Mouse (Mus musculus) intestine, embryonic 16.5 days (tissue): ENCODE data around the gene Slc22a17. TPM values are rescaled to one million over a fixed set of nuclear protein-coding genes. Genes with fewer than 3 reads are reported as not detected.

ENCODE experiments used
- ATAC-seq: fragments of 200-750 bp; cut with Nextera tagmentation; 2 replicates; pipeline ENCODE4 v1.8.0; 2017; ENCODE audit warnings: moderate TSS enrichment, moderate library complexity
- H3K27ac ChIP-seq: fragments of 300-500 bp; sonication (generic); 2 replicates; pipeline ENCODE4 v1.5.1; 2014; ENCODE audit warnings: mild to moderate bottlenecking, low read length
- H3K27me3 ChIP-seq: fragments of 300-500 bp; sonication (generic); replicated peaks from 2 replicates; pipeline ENCODE4 v1.6.1; 2014; ENCODE audit warnings: low read length, control low read depth, mixed read lengths; ENCODE audit not compliant: control insufficient read depth, insufficient read depth
- H3K36me3 ChIP-seq: fragments of 300-500 bp; sonication (generic); 2 replicates; pipeline ENCODE4 v1.6.1; 2014; ENCODE audit warnings: low read length, control low read depth; ENCODE audit not compliant: control insufficient read depth, insufficient read depth
- H3K4me1 ChIP-seq: fragments of 300-500 bp; sonication (generic); 2 replicates; pipeline ENCODE4 v1.6.1; 2014; ENCODE audit warnings: low read length, control low read depth, mixed read lengths; ENCODE audit not compliant: control insufficient read depth, insufficient read depth
- H3K4me2 ChIP-seq: fragments of 300-500 bp; sonication (generic); 2 replicates; pipeline ENCODE4 v1.6.1; 2014; ENCODE audit warnings: low read depth, low read length, control low read depth
- H3K4me3 ChIP-seq: fragments of 300-500 bp; sonication (generic); 2 replicates; pipeline ENCODE4 v1.5.1; 2014; ENCODE audit warnings: mild to moderate bottlenecking, low read length
- H3K9ac ChIP-seq: fragments of 300-500 bp; sonication (generic); 2 replicates; pipeline ENCODE4 v1.6.1; 2014; ENCODE audit warnings: low read depth, low read length
- H3K9me3 ChIP-seq: fragments of 300-500 bp; sonication (generic); 2 replicates; pipeline ENCODE4 v1.6.1; 2016; ENCODE audit warnings: low read length, control low read depth; ENCODE audit not compliant: control insufficient read depth
- WGBS: fragments of 180-500 bp; shearing (Covaris S2); extraction: QIAGEN DNeasy Blood & Tissue Kit; methylation state at CpG from one replicate; pipeline ENCODE4 v1.1.7; 2014; 5-methylcytosine and 5-hydroxymethylcytosine counted together
- polyA plus RNA-seq: library from polyadenylated mRNA; unstranded; fragments of >200 nt; fragmentation: Nextera tagmentation; extraction: Ambion mirVana; gene quantifications from 2 replicates; pipeline ENCODE4 v1.2.1, GENCODE M21; 2015

Gene Slc22a17
- polyA plus RNA-seq, 1 experiment from 2014 or later, result 21.2 TPM

DNA sequence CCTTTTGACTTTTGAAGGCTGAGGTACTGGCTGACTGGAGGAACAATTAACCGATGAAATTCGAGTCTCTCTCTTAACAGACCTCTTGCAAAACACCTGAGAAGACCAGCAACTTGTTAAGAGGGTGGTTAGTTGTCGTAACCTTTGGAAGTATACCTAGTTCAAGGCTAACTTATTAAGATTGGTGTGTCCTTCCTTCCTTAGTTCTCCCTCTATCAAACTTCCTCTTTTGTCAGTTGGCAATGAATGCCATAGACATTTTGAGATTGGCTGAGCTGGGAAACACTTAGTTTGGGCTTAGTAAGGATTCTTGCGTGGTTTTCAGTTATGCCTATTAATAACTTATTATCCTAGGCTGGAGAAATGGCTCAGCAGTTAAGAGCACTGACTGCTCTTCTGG lies 44.9 kb downstream of the Slc22a17 start:
- Histone ChIP-seq H3K27ac (no peak overlapping the region), H3K36me3 (no peaks in the 10 kb centered on the region), H3K9me3 (no peaks in the 10 kb centered on the region), H3K4me2 (no peak overlapping the region), H3K27me3 (no peaks in the 10 kb centered on the region), H3K9ac (no peak overlapping the region), H3K4me3 (no peak overlapping the region), H3K4me1 (peaks cover 5% of the 10 kb centered on the region; the same call in 1 of the 2 replicates)
- no peak for ATAC-seq
- 82% methylated on average over 4 of the region's 4 CpGs for WGBS

DNA sequence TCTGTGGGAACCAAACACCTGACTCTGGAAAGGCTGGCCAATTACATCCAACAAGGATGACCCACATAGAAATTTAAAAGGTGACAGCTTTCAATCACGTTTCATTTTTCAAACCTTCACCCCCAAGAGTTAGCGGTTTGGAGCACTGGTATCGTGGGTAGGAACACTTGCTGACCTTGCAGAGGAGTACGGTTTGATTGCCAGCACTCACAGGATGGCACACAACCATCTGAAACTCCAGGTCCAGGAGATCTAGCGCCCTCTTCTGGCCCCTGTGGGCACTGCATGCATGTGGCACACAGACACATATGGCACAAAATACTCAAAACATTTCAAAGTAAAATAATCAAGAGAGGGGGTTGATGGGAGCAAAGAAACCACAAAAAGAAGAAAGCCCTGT lies 46.0 kb downstream of the Slc22a17 start:
- Histone ChIP-seq H3K27me3 (no peaks in the 10 kb centered on the region), H3K4me3 (no peak overlapping the region), H3K9me3 (no peaks in the 10 kb centered on the region), H3K4me2 (no peak overlapping the region), H3K36me3 (no peaks in the 10 kb centered on the region), H3K4me1 (peaks cover 2% of the 10 kb centered on the region; the same call in 1 of the 2 replicates), H3K9ac (no peak overlapping the region), H3K27ac (no peak overlapping the region)
- no peak for ATAC-seq
- 55% methylated on average over 5 of the region's 5 CpGs for WGBS

DNA sequence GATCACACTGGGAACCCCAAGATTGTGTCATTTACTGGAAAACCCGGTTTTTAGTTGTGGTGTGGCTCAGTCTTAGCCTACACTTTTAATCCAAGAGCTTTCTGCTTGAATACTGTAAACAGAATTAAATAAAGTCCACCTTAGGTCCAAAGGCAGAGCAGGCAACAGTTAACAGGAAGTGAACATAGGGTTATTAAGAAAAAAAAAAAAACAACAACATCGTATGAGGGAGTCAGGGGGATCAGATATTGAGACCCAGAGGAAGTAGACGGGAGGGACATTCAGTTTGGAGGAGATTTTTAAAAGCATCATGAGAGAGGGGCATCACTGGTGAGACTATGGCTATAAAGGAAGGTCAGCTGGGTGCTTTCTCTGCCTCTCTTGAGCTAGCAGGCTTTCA lies 46.7 kb downstream of the Slc22a17 start:
- Histone ChIP-seq H3K9me3 (no peaks in the 10 kb centered on the region), H3K4me1 (peaks cover 2% of the 10 kb centered on the region; the same call in 1 of the 2 replicates), H3K27ac (no peak overlapping the region), H3K4me3 (no peak overlapping the region), H3K27me3 (no peaks in the 10 kb centered on the region), H3K36me3 (no peaks in the 10 kb centered on the region), H3K4me2 (no peak overlapping the region), H3K9ac (no peak overlapping the region)
- no peak for ATAC-seq
- WGBS, result 43% methylated on average over 3 of the region's 3 CpGs

DNA sequence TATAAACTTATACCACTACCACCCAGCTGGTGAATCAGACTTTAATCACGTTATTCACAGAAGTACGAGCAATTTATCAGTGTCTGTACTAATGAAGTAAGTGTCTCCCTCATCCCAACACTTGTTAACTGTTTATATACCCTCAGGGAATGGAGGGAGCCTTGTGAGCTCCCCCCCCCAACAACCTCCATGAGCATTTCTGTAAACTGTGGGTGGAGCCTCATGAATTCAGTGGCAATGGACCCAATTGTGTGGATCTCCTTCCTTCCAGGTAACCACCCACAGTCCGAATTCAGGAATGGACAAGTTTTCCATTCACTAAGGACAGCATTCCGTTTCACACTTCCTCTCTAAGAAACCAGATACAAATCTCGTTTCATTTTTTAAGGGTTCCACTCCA lies 47.3 kb downstream of the Slc22a17 start:
- H3K9ac ChIP-seq, result no peak overlapping the region
- H3K4me1 ChIP-seq, result peaks cover 2% of the 10 kb centered on the region; the same call in 1 of the 2 replicates
- 71% methylated on average over 5 of the region's 5 CpGs for WGBS
- H3K4me3 ChIP-seq, result no peak overlapping the region
- H3K36me3 ChIP-seq, result no peaks in the 10 kb centered on the region
- H3K4me2 ChIP-seq, result no peak overlapping the region
- no peak for ATAC-seq
- H3K27me3 ChIP-seq, result no peaks in the 10 kb centered on the region
- no peak overlapping the region for H3K27ac ChIP-seq
- H3K9me3 ChIP-seq, result no peaks in the 10 kb centered on the region

DNA sequence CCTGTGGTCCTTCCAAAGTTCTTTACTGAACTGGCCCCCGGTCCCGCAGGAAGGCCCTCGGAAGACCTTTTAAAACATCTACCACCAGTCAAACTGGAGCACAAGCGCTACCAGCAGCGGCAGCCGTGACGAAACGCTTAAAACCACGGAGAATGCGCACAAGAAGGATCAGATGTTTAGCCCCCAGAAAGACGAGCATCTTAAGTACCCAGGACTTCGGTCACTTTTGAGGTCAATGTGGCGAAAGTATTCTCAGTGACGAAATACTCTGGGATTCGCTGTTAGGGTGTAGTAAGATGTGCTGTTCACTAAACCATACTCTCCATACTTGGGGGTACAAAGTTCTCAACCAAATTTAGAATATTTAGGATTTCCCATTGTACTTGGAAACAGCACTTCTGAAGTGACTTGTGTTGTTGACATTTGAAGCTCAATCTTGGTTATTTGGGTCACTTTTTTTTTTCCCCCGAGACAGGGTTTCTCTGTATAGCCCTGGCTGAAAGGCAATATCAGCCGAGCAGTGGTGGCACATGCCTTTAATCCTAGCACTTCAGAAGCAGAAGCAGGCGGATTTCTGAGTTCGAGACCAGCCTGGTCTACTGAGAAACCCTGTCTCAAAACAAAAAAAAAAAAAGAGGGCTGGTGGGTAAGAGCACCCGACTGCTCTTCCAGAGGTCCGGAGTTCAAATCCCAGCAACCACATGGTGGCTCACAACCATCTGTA lies 48.5 kb downstream of the Slc22a17 start:
- peak overlapping the region; percentile 99 for H3K4me3 ChIP-seq
- H3K4me2 ChIP-seq, result peak overlapping the region; percentile 66
- no peaks in the 10 kb centered on the region for H3K27me3 ChIP-seq
- H3K4me1 ChIP-seq, result peaks cover 2% of the 10 kb centered on the region; the same call in 1 of the 2 replicates
- WGBS, result 17% methylated on average over 21 of the region's 21 CpGs
- no peaks in the 10 kb centered on the region for H3K36me3 ChIP-seq
- peak overlapping the region; percentile 96 for H3K9ac ChIP-seq
- peak overlapping the region; percentile 60 for H3K27ac ChIP-seq
- H3K9me3 ChIP-seq, result no peaks in the 10 kb centered on the region
- ATAC-seq, result peak; percentile 29

DNA sequence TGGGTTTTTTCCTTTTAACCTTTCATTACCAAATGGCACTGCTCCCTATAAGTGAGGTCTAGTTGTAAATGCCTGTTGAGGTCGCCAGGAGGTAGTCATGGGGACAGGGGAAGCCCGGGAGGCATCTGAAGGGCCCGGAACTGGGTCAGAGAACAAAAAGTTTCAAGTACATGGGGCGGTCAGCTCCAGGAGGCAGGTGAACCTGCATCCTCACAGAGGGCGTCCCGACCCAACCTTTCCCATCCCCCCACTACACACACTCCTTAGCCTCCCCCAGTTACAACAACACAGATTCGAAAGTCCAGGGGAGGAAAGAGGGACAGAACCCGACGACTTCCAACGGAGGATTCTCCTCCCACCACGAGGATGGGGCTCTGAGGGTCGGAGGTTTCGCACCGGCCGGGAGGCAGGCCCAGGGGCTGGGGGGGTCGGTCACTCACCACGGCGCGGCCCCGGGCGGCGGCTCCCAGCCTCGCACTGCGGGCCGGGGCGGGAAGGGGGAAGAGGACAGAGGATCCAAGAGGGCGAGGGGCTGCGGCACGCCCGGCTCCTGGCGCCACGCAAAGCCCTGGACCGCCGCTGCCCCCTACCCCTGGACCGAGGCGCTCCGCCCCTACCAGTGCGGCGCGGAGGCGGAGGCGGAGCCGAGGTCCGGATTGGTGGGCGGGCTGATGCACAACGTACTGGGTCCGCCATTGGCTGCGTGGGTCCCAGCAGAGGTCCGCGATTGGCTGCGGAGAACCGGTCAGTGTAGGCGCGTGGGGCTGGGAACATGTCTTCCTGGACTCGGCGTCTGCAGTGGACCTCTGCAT lies 49.2 kb downstream of the Slc22a17 start:
- no peaks in the 10 kb centered on the region for H3K9me3 ChIP-seq
- H3K4me3 ChIP-seq, result peak overlapping the region; percentile 99
- no peaks in the 10 kb centered on the region for H3K36me3 ChIP-seq
- peak; percentile 100 for ATAC-seq
- H3K27ac ChIP-seq, result peak overlapping the region; percentile 78
- H3K4me1 ChIP-seq, result peaks cover 2% of the 10 kb centered on the region; the same call in 1 of the 2 replicates
- under 1% methylated on average over 55 of the region's 56 CpGs for WGBS
- H3K27me3 ChIP-seq, result no peaks in the 10 kb centered on the region
- H3K9ac ChIP-seq, result peak overlapping the region; percentile 96
- peak overlapping the region; percentile 66 for H3K4me2 ChIP-seq

DNA sequence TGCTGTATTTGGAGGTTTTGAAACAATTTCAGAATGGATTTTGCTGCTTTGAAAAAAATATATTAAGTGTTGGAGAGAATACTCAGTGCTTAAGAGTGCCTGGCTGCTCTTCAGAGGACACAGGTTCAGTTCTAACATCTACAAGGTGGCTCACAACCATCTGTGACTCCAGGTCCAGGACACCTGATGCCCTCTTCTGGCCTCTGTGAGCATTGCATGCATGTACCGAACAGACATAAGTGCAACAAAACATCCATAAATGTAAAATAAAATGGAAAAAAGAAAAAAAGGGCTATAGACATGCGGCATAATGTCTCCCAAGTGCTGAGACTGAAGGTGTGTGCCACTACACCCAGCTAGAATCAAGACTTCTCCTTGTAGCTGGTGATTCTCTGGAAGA lies 52.4 kb downstream of the Slc22a17 start:
- peaks cover 2% of the 10 kb centered on the region; the same call in 1 of the 2 replicates for H3K4me1 ChIP-seq
- H3K36me3 ChIP-seq, result 0 out of 2 replicates have a peak, but pooled peaks cover 6% of the 10 kb centered on the region
- H3K9me3 ChIP-seq, result no peaks in the 10 kb centered on the region
- H3K9ac ChIP-seq, result no peak overlapping the region
- no peak for ATAC-seq
- no peak overlapping the region for H3K4me2 ChIP-seq
- H3K27me3 ChIP-seq, result no peaks in the 10 kb centered on the region
- H3K4me3 ChIP-seq, result no peak overlapping the region
- H3K27ac ChIP-seq, result no peak overlapping the region
- 51% methylated on average over 2 of the region's 2 CpGs for WGBS

DNA sequence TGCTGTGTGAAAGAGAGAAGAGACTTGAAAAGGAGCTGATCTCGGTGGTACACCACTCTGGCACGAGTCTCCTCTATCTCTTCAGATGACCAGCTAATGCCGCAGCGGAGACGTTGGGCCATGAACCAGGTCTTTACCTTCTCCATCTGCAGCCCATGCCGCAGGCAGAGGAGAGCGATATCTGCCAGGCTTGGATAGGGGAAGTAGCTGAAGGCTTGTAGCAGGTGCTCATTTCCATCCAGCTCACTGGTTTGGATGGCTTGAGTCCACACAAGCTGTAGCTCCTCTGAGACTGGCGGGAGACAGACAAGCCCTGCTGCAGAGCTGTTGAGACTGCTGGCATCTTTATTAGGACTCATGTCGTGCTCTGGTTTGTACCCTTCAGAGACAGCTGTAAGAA lies 55.0 kb downstream of the Slc22a17 start:
- Histone ChIP-seq H3K9me3 (no peaks in the 10 kb centered on the region), H3K27ac (no peak overlapping the region), H3K27me3 (no peaks in the 10 kb centered on the region), H3K4me3 (no peak overlapping the region), H3K4me2 (no peak overlapping the region), H3K4me1 (no peaks in the 10 kb centered on the region), H3K9ac (no peak overlapping the region), H3K36me3 (peaks cover 6% of the 10 kb centered on the region; the same call in 1 of the 2 replicates)
- 91% methylated on average over 9 of the region's 9 CpGs for WGBS
- ATAC-seq, result no peak

DNA sequence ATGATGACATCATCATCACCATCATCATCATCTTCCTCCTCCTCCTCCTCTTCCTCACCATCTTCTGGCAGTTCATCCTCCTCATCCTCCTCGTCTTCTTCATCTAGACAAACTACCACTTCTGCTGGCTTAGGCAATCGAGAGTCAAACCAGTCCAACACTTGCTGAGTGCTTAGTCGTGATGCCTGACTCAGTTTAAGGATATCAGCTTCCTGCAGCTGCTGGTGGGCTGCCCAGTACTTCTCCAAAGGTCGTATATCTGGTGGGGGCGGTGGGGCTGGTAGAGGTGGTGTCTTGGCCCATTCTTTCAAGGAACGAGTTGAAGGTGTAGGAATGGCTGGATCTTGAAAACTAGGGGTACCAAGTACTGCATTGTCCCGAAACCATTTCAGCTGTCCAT lies 56.2 kb downstream of the Slc22a17 start:
- H3K36me3 ChIP-seq, result peaks cover 6% of the 10 kb centered on the region; the same call in 1 of the 2 replicates
- H3K9me3 ChIP-seq, result no peaks in the 10 kb centered on the region
- WGBS, result 86% methylated on average over 7 of the region's 7 CpGs
- H3K27ac ChIP-seq, result no peak overlapping the region
- no peak overlapping the region for H3K4me2 ChIP-seq
- no peak overlapping the region for H3K4me3 ChIP-seq
- H3K4me1 ChIP-seq, result no peaks in the 10 kb centered on the region
- no peak overlapping the region for H3K9ac ChIP-seq
- no peak for ATAC-seq
- H3K27me3 ChIP-seq, result no peaks in the 10 kb centered on the region
